8 mouse cellular contexts compared by ENCODE assay signal in genomic region chr16:30821191-30821910, GRCm38 (mm10).
DNase-seq lines count a peak whose midpoint lies in the region; ATAC-seq lines count a peak whose summit lies in the region.

No protein-coding gene starts in this region.

- peak; percentile 67 for ATAC-seq in forebrain, embryonic 16.5 days
- ATAC-seq in midbrain, embryonic 12.5 days (ENCODE audit: low FRiP score, low read depth): 0 out of 2 replicates have a peak, but pooled peaks have one; percentile 34
- no peak for ATAC-seq in activated CD4-positive, CD25-positive, alpha-beta regulatory T cell, adult 4 months

- H3K27ac ChIP-seq in forebrain, embryonic 16.5 days (ENCODE audit: low read length): no peak overlapping the region
- H3K27ac ChIP-seq in hindbrain, embryonic 10.5 days: peak overlapping the region; percentile 89
- H3K27ac ChIP-seq in limb, embryonic 10.5 days: peak overlapping the region; percentile 91
- H3K27ac ChIP-seq in midbrain, embryonic 12.5 days (replicated peaks): no peak overlapping the region; the same call in 1 of the 2 replicates

- no peaks in the 10 kb centered on the region for H3K27me3 ChIP-seq in forebrain, embryonic 16.5 days (replicated peaks; ENCODE audit: control insufficient read depth, insufficient read depth, low read length)
- H3K27me3 ChIP-seq in hindbrain, embryonic 10.5 days (ENCODE audit: insufficient read depth, poor library complexity, severe bottlenecking): no peaks in the 10 kb centered on the region
- H3K27me3 ChIP-seq in limb, embryonic 10.5 days (ENCODE audit: low read depth, poor library complexity, severe bottlenecking): no peaks in the 10 kb centered on the region
- no peaks in the 10 kb centered on the region for H3K27me3 ChIP-seq in midbrain, embryonic 12.5 days

- no peaks in the 10 kb centered on the region for H3K36me3 ChIP-seq in forebrain, embryonic 16.5 days (ENCODE audit: control insufficient read depth, insufficient read depth)
- H3K36me3 ChIP-seq in hindbrain, embryonic 10.5 days: no peaks in the 10 kb centered on the region
- no peaks in the 10 kb centered on the region for H3K36me3 ChIP-seq in limb, embryonic 10.5 days
- H3K36me3 ChIP-seq in midbrain, embryonic 12.5 days: no peaks in the 10 kb centered on the region

- no peaks in the 10 kb centered on the region for H3K9me3 ChIP-seq in forebrain, embryonic 16.5 days (ENCODE audit: control insufficient read depth, low read length)
- H3K9me3 ChIP-seq in hindbrain, embryonic 10.5 days: no peaks in the 10 kb centered on the region
- H3K9me3 ChIP-seq in limb, embryonic 10.5 days (replicated peaks): no peaks in the 10 kb centered on the region
- no peaks in the 10 kb centered on the region for H3K9me3 ChIP-seq in midbrain, embryonic 12.5 days

- WGBS in forebrain, embryonic 16.5 days: 12% methylated on average over 17 of the region's 17 CpGs
- WGBS in hindbrain, embryonic 10.5 days: 9% methylated on average over 17 of the region's 17 CpGs
- WGBS in limb, embryonic 10.5 days: 20% methylated on average over 17 of the region's 17 CpGs
- WGBS in midbrain, embryonic 12.5 days: 14% methylated on average over 17 of the region's 17 CpGs

- 0 out of 2 replicates have a peak overlapping the region, but pooled peaks have one; percentile 5 for H3K9ac ChIP-seq in forebrain, embryonic 16.5 days (replicated peaks; ENCODE audit: low read depth, low read length)
- H3K9ac ChIP-seq in midbrain, embryonic 12.5 days (replicated peaks): no peak overlapping the region

- no peak overlapping the region for H3K4me3 ChIP-seq in forebrain, embryonic 16.5 days (replicated peaks; ENCODE audit: low read length)
- H3K4me3 ChIP-seq in hindbrain, embryonic 10.5 days: peak overlapping the region; percentile 42
- H3K4me3 ChIP-seq in limb, embryonic 10.5 days: peak overlapping the region; percentile 31; the same call in 1 of the 2 replicates
- H3K4me3 ChIP-seq in midbrain, embryonic 12.5 days: peak overlapping the region; percentile 24; the same call in 1 of the 2 replicates

- H3K4me2 ChIP-seq in forebrain, embryonic 16.5 days (ENCODE audit: low read length): peak overlapping the region; percentile 33
- H3K4me2 ChIP-seq in midbrain, embryonic 12.5 days (replicated peaks): peak overlapping the region; percentile 47

- peaks cover 12% of the 10 kb centered on the region for H3K4me1 ChIP-seq in forebrain, embryonic 16.5 days (replicated peaks; ENCODE audit: control insufficient read depth, insufficient read depth, low read length)
- peaks cover 19% of the 10 kb centered on the region for H3K4me1 ChIP-seq in hindbrain, embryonic 10.5 days (replicated peaks)
- peaks cover 28% of the 10 kb centered on the region for H3K4me1 ChIP-seq in limb, embryonic 10.5 days
- peaks cover 8% of the 10 kb centered on the region for H3K4me1 ChIP-seq in midbrain, embryonic 12.5 days

- DNase-seq in right cerebral cortex, postnatal 10 days (ENCODE audit: low spot score in 2 of 2): peak; percentile 36 to 45
- DNase-seq in right cerebral cortex, postnatal 36 days (ENCODE audit: low spot score in 2 of 2): no peak
- peak; percentile 82 for DNase-seq in hindbrain, embryonic 10.5 days (ENCODE audit: low spot score)
- peak; percentile 84 for DNase-seq in limb, embryonic 10.5 days (ENCODE audit: low spot score)
- peak; percentile 29 for DNase-seq in testis, postnatal 14 days (ENCODE audit: low spot score)

Comparison
In these comparisons a context has a peak if more than half of its experiments do, and no peak if none do; other contexts are left out.
1. DNase-seq: peak in right cerebral cortex, postnatal 10 days (2 of 2), hindbrain, embryonic 10.5 days (single experiment), limb, embryonic 10.5 days (single experiment) and testis, postnatal 14 days (single experiment); none in right cerebral cortex, postnatal 36 days (0 of 2).
2. H3K27ac ChIP-seq: peak in hindbrain, embryonic 10.5 days (single experiment) and limb, embryonic 10.5 days (single experiment); none in forebrain, embryonic 16.5 days (single experiment) and midbrain, embryonic 12.5 days (single experiment).